Mouse (Mus musculus): ENCODE data around the gene Dyrk1a.
A peak's percentile ranks its signal among the peaks of the same experiment; 100 is the strongest.

Dyrk1a gene

GRCm38 (mm10) chr16:94714483-94714882 is 144.7 kb downstream of the Dyrk1a start:
- DNase-seq (ENCODE audit: low spot score in 2 of 2) = no peak

GRCm38 (mm10) chr16:94717051-94717450 is 147.2 kb downstream of the Dyrk1a start:
- DNase-seq (ENCODE audit: low spot score in 2 of 2) = no peak

GRCm38 (mm10) chr16:94718919-94719318 is 149.1 kb downstream of the Dyrk1a start:
- DNase-seq (ENCODE audit: low spot score in 2 of 2) = no peak

GRCm38 (mm10) chr16:94719488-94719887 is 149.7 kb downstream of the Dyrk1a start:
- no peak for DNase-seq (ENCODE audit: low spot score in 2 of 2)

GRCm38 (mm10) chr16:94720476-94721153 is 150.8 kb downstream of the Dyrk1a start:
- no peak for DNase-seq (ENCODE audit: low spot score in 2 of 2)

GRCm38 (mm10) chr16:94721549-94722006 is 151.8 kb downstream of the Dyrk1a start:
- no peak for DNase-seq (ENCODE audit: low spot score in 2 of 2)

- DNase-seq (ENCODE audit: low spot score in 2 of 2) = no peak
Measured at GRCm38 (mm10) chr16:94722936-94723335, 153.1 kb downstream of the Dyrk1a start.

- DNase-seq (ENCODE audit: low spot score in 2 of 2) = peak; percentile 42 to 75
Measured at GRCm38 (mm10) chr16:94724061-94724596, 154.3 kb downstream of the Dyrk1a start.

GRCm38 (mm10) chr16:94724747-94725211 is 155.0 kb downstream of the Dyrk1a start:
- DNase-seq (ENCODE audit: low spot score in 2 of 2) = peak in 1 of 2 experiments; percentile 26

- no peak for DNase-seq (ENCODE audit: low spot score in 2 of 2)
Measured at GRCm38 (mm10) chr16:94729236-94729635, 159.4 kb downstream of the Dyrk1a start.

- DNase-seq (ENCODE audit: low spot score in 2 of 2) = no peak
Measured at GRCm38 (mm10) chr16:94731027-94731426, 161.2 kb downstream of the Dyrk1a start.

- no peak for DNase-seq (ENCODE audit: low spot score in 2 of 2)
Measured at GRCm38 (mm10) chr16:94735472-94735871, 165.7 kb downstream of the Dyrk1a start.

- DNase-seq (ENCODE audit: low spot score in 2 of 2) = no peak
Measured at GRCm38 (mm10) chr16:94736462-94737358, 166.9 kb downstream of the Dyrk1a start.

GRCm38 (mm10) chr16:94737359-94737687 is 167.5 kb downstream of the Dyrk1a start:
- no peak for DNase-seq (ENCODE audit: low spot score in 2 of 2)

- DNase-seq (ENCODE audit: low spot score in 2 of 2) = peak in 1 of 2 experiments; percentile 29
Measured at GRCm38 (mm10) chr16:94743853-94744501, 174.2 kb downstream of the Dyrk1a start.

- peak in 1 of 2 experiments; percentile 31 for DNase-seq (ENCODE audit: low spot score in 2 of 2)
Measured at GRCm38 (mm10) chr16:94745016-94745415, 175.2 kb downstream of the Dyrk1a start.

Measured in cerebellum, postnatal 4 days (tissue).